Mouse (Mus musculus) megakaryocyte, embryonic 14.5 days (primary cell): ENCODE data around the gene BC048562.

ENCODE experiments used
- FLI1 ChIP-seq: IDR thresholded peaks from 2 replicates; pipeline ENCODE4 v1.6.1; 2012; ENCODE audit warnings: low read length, inconsistent platforms, mixed read lengths
- GATA1 ChIP-seq: IDR thresholded peaks from 3 replicates; pipeline ENCODE4 v1.6.1; 2012; ENCODE audit warnings: mixed read lengths, low read length, inconsistent platforms, borderline replicate concordance

GRCm38 (mm10) chr9:108478638-108479156, 42.4 kb downstream of the BC048562 start:
- TF ChIP-seq GATA1, result no peak
- no peak for TF ChIP-seq FLI1
